Mouse (Mus musculus) spleen, adult 2 months (tissue): ENCODE measurements around the gene Stx1b.

ENCODE experiments used
- CTCF ChIP-seq: fragments of 200-500 bp; IDR thresholded peaks from 2 replicates; pipeline ENCODE4 v1.5.1; 2011; ENCODE audit warnings: mild to moderate bottlenecking, inconsistent platforms; ENCODE audit not compliant: insufficient read depth, insufficient read length, insufficient replicate concordance; ENCODE audit errors: extremely low read depth
- POLR2A ChIP-seq: fragments of 200-500 bp; IDR thresholded peaks from 2 replicates; pipeline ENCODE4 v1.6.1; 2011; ENCODE audit warnings: low read depth, low read length, inconsistent platforms

DNA sequence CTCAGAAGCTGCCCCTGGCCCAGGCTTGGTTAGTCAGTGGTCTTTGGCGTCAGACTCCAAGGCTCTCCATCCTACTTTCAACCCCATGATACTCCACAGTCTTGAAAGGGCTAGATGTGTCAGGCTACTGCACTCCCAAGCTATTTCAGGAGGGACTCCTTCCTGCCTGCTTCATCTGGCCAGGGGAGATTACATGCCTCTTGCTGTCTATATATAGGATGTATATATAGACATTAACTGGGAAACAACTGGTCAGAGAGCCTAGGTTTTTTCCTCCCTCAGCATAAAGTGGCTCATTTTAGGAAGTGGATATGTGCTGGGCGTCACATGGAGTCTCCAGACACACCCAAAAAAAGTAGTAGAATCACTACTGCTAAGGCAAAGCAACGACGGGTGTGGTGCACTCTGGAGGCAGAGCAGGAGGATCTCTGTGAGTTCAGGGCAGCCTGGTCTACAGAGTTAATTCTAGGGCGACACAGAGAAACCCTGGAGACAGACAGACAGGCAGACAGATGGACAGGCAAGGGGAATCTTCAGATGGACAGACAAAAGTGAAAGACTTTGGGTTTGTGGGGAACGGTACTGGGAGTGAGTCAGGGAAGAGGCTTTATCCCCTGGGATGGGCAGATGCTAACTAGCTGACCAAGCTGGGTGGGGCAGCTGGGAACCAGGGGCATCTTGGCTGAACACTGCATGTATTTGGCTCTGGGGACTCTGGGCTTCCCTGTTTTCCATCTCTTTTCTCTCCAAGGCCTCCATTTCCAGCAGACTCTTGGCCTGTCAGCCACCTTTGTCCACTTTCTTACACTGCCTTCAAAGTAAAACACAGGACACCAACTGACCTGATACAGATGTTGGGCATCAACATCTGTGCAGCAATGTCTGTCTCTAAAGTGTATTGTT lies 25.9 kb upstream of the Stx1b start:
- TF ChIP-seq POLR2A (no peak), CTCF (no peak)
